In genomic region chr6:37751701-37752100, GRCm38 (mm10) we compare ENCODE assay signal across 16 mouse cellular contexts.
"Had no signal": no experiment of that assay in that cellular context is flagged by ENCODE, and none has a peak within 500 bp of the region (broad histone marks: within the 10 kb centered on the region; RNA-seq: fewer than 3 reads in every experiment).

No protein-coding gene starts in this region.

- DNase-seq: retina, postnatal 1 day; right cerebral cortex, adult 18-20 months; right cerebral cortex, postnatal 14 days; right cerebral cortex, postnatal 25 days; right cerebral cortex, postnatal 4 days; spleen, adult 18-20 months; thymus, adult 18-20 months; thymus, adult 2 months; thymus, postnatal 14 days; thymus, postnatal 25 days; thymus, postnatal 36 days; thymus, postnatal 4 days had no signal

- H3K4me1 ChIP-seq: neural tube, embryonic 13.5 days; neural tube, embryonic 15.5 days; stomach, embryonic 15.5 days had no signal

- H3K4me3 ChIP-seq: neural tube, embryonic 13.5 days; neural tube, embryonic 15.5 days; stomach, embryonic 15.5 days had no signal

- H3K27ac ChIP-seq: neural tube, embryonic 13.5 days; neural tube, embryonic 15.5 days; stomach, embryonic 15.5 days; stomach, postnatal 0 days had no signal

- H3K9ac ChIP-seq: neural tube, embryonic 13.5 days; neural tube, embryonic 15.5 days; stomach, embryonic 15.5 days had no signal

- H3K36me3 ChIP-seq: neural tube, embryonic 13.5 days; neural tube, embryonic 15.5 days; stomach, embryonic 15.5 days had no signal

- H3K27me3 ChIP-seq: neural tube, embryonic 13.5 days; neural tube, embryonic 15.5 days; stomach, embryonic 15.5 days had no signal
